Mouse (Mus musculus) limb, embryonic 15.5 days (tissue): Measurements from ENCODE around the gene Abtb2. TPM values are rescaled to one million over a fixed set of nuclear protein-coding genes. Genes with fewer than 3 reads are reported as not detected.
A peak's percentile ranks its signal among the peaks of the same experiment; 100 is the strongest.

Source experiments
- ATAC-seq: fragments of 200-750 bp; cut with Nextera tagmentation; 2 replicates; pipeline ENCODE4 v1.8.0; 2017; ENCODE audit warnings: low read depth, moderate TSS enrichment; ENCODE audit not compliant: insufficient number of reproducible peaks, low FRiP score, low TSS enrichment
- H3K27ac ChIP-seq: fragments of 300-500 bp; sonication (generic); 2 replicates; pipeline ENCODE4 v1.5.1; 2015; ENCODE audit warnings: moderate library complexity, mild to moderate bottlenecking, inconsistent platforms
- H3K27me3 ChIP-seq: fragments of 300-500 bp; sonication (generic); 2 replicates; pipeline ENCODE4 v1.6.1; 2015; ENCODE audit warnings: inconsistent platforms
- H3K36me3 ChIP-seq: fragments of 300-500 bp; sonication (generic); 2 replicates; pipeline ENCODE4 v1.6.1; 2015; ENCODE audit warnings: inconsistent platforms
- H3K4me1 ChIP-seq: fragments of 300-500 bp; sonication (generic); 2 replicates; pipeline ENCODE4 v1.6.1; 2015; ENCODE audit warnings: inconsistent platforms
- H3K4me2 ChIP-seq: fragments of 300-500 bp; sonication (generic); 2 replicates; pipeline ENCODE4 v1.6.1; 2015; ENCODE audit warnings: mild to moderate bottlenecking, inconsistent platforms
- H3K4me3 ChIP-seq: fragments of 300-500 bp; sonication (generic); 2 replicates; pipeline ENCODE4 v1.5.1; 2015; ENCODE audit warnings: mild to moderate bottlenecking, inconsistent platforms
- H3K9ac ChIP-seq: fragments of 300-500 bp; sonication (generic); 2 replicates; pipeline ENCODE4 v1.6.1; 2015; ENCODE audit warnings: inconsistent platforms
- H3K9me3 ChIP-seq: fragments of 300-500 bp; sonication (generic); 2 replicates; pipeline ENCODE4 v1.6.1; 2016; ENCODE audit warnings: inconsistent platforms
- WGBS: fragments of 180-500 bp; shearing (Covaris S2); methylation state at CpG from one replicate; pipeline ENCODE4 v1.1.7; 2015; 5-methylcytosine and 5-hydroxymethylcytosine counted together
- polyA plus RNA-seq: library from polyadenylated mRNA; unstranded; fragments of >200 nt; fragmentation: Nextera tagmentation; extraction: Ambion mirVana; gene quantifications from 2 replicates; pipeline ENCODE4 v1.2.1, GENCODE M21; 2015

Gene Abtb2
- polyA plus RNA-seq, 1 experiment from 2014 or later, result 16.7 TPM

DNA sequence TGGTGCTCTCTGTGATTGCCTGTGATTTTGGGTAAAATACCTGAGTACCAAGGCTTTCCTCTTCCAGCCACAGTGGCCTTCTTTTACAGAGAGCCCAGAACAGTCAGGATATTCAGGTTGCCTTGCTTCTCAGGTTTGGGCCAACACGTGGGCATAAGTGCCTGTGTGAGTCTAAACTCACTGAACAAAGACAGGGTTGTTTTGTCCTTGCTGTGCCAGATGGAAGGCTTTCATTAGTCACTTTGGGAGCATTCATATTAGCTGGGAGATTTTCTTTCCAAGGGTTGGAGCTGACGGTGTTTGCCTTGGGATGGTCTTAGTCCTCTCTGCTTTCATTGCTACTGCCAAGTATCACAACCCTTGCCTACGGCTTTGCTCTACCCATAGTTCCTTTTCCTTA is 20.3 kb downstream of the Abtb2 start:
- 51% methylated on average over 3 of the region's 3 CpGs for WGBS
- peak; percentile 51 for ATAC-seq
- Histone ChIP-seq H3K27me3 (no peaks in the 10 kb centered on the region), H3K4me3 (no peak overlapping the region), H3K4me2 (no peak overlapping the region), H3K36me3 (no peaks in the 10 kb centered on the region), H3K27ac (0 out of 2 replicates have a peak overlapping the region, but pooled peaks have one; percentile 33), H3K4me1 (peaks cover 54% of the 10 kb centered on the region), H3K9me3 (no peaks in the 10 kb centered on the region), H3K9ac (no peak overlapping the region)

DNA sequence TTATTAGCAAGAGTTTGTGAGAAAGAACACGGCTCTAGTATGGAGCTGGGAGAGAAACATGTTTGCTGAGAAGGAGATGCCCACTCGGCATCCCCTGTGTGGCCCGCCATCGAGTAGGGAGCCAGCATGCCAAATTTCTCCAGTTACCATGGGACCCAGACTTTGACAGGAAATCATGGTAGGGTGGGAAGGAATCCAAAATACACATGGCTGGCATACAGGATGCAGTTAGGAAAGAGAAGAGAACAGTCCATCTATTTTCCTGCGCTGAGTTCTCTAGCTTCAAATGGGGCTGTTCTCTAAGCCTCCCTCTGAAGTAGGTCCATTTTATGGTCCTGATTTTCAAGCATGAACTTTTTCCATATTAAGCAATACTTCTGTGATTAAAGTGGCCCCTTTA is 22.7 kb downstream of the Abtb2 start:
- H3K9me3 ChIP-seq, result no peaks in the 10 kb centered on the region
- H3K4me2 ChIP-seq, result peak overlapping the region; percentile 8; the same call in 1 of the 2 replicates
- peak overlapping the region; percentile 88 for H3K27ac ChIP-seq
- no peaks in the 10 kb centered on the region for H3K36me3 ChIP-seq
- H3K27me3 ChIP-seq, result no peaks in the 10 kb centered on the region
- no peak overlapping the region for H3K9ac ChIP-seq
- no peak overlapping the region for H3K4me3 ChIP-seq
- H3K4me1 ChIP-seq, result peaks cover 48% of the 10 kb centered on the region
- ATAC-seq, result peak; percentile 69; the same call in 1 of the 2 replicates
- 49% methylated on average over 5 of the region's 5 CpGs for WGBS

GRCm38 (mm10) chr2:103589400-103589799 is 23.3 kb downstream of the Abtb2 start:
- WGBS, result 41% methylated on average over 4 of the region's 4 CpGs
- H3K4me3 ChIP-seq, result no peak overlapping the region
- no peak overlapping the region for H3K9ac ChIP-seq
- peaks cover 49% of the 10 kb centered on the region for H3K4me1 ChIP-seq
- H3K27ac ChIP-seq, result peak overlapping the region; percentile 88
- ATAC-seq, result 0 out of 2 replicates have a peak, but pooled peaks have one; percentile 53
- no peaks in the 10 kb centered on the region for H3K9me3 ChIP-seq
- H3K4me2 ChIP-seq, result no peak overlapping the region
- no peaks in the 10 kb centered on the region for H3K27me3 ChIP-seq
- no peaks in the 10 kb centered on the region for H3K36me3 ChIP-seq

GRCm38 (mm10) chr2:103590645-103591044 is 24.5 kb downstream of the Abtb2 start:
- Histone ChIP-seq H3K9me3 (no peaks in the 10 kb centered on the region), H3K36me3 (no peaks in the 10 kb centered on the region), H3K27ac (peak overlapping the region; percentile 88), H3K4me3 (no peak overlapping the region), H3K27me3 (no peaks in the 10 kb centered on the region), H3K4me2 (no peak overlapping the region), H3K4me1 (peaks cover 62% of the 10 kb centered on the region), H3K9ac (no peak overlapping the region)
- no peak for ATAC-seq
- WGBS, result 87% methylated on average over 7 of the region's 7 CpGs

- Histone ChIP-seq H3K27ac (0 out of 2 replicates have a peak overlapping the region, but pooled peaks have one; percentile 5), H3K4me1 (peaks cover 69% of the 10 kb centered on the region), H3K36me3 (no peaks in the 10 kb centered on the region), H3K27me3 (no peaks in the 10 kb centered on the region), H3K4me3 (no peak overlapping the region), H3K4me2 (no peak overlapping the region), H3K9ac (no peak overlapping the region), H3K9me3 (no peaks in the 10 kb centered on the region)
- WGBS, result 36% methylated on average over 9 of the region's 9 CpGs
- no peak for ATAC-seq
Measured at GRCm38 (mm10) chr2:103591742-103592590, 25.9 kb downstream of the Abtb2 start.

DNA sequence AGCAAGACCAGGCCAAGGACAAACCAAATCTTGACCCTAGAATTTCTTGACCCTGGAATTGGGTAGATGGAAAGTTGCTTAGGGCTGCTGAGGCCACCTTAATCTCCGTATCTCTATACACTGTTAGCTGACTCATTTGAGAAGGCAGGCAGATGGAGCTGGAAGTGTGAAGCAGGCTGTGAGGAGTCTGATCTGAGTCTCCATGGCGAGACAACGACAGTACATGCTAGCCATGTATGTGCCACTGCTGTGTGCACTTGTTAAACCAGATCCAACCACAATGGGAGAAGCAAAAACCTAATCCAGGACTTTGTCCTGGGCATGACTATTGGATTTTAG is 26.4 kb downstream of the Abtb2 start:
- 57% methylated on average over 3 of the region's 3 CpGs for WGBS
- Histone ChIP-seq H3K4me2 (no peak overlapping the region), H3K9ac (no peak overlapping the region), H3K27me3 (no peaks in the 10 kb centered on the region), H3K4me3 (no peak overlapping the region), H3K4me1 (peaks cover 70% of the 10 kb centered on the region), H3K9me3 (no peaks in the 10 kb centered on the region), H3K27ac (no peak overlapping the region), H3K36me3 (no peaks in the 10 kb centered on the region)
- ATAC-seq, result no peak

DNA sequence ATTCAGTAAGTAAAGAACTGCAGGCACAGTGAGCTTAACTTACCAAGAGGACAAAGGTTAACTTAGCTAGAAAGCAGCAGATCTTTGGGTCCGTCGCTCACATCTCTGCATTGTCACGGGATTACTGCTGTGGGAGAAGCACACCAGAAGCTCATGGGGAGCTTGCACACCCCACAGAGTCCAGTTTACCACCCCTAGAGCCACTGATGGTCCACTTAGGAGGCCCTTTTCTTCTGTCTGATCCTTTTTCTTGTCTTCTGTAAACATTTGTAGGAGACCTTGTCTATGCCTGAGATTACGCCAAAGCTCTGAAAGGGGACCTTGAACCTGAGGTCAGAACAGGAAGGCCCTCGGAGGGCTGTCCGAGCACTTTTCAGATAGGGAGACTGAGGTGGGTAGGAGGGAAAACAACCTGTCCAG is 28.5 kb downstream of the Abtb2 start:
- Histone ChIP-seq H3K9ac (no peak overlapping the region), H3K36me3 (no peaks in the 10 kb centered on the region), H3K9me3 (no peaks in the 10 kb centered on the region), H3K4me2 (no peak overlapping the region), H3K27me3 (no peaks in the 10 kb centered on the region), H3K27ac (no peak overlapping the region), H3K4me3 (no peak overlapping the region), H3K4me1 (peaks cover 59% of the 10 kb centered on the region)
- 88% methylated on average over 6 of the region's 6 CpGs for WGBS
- ATAC-seq, result no peak

DNA sequence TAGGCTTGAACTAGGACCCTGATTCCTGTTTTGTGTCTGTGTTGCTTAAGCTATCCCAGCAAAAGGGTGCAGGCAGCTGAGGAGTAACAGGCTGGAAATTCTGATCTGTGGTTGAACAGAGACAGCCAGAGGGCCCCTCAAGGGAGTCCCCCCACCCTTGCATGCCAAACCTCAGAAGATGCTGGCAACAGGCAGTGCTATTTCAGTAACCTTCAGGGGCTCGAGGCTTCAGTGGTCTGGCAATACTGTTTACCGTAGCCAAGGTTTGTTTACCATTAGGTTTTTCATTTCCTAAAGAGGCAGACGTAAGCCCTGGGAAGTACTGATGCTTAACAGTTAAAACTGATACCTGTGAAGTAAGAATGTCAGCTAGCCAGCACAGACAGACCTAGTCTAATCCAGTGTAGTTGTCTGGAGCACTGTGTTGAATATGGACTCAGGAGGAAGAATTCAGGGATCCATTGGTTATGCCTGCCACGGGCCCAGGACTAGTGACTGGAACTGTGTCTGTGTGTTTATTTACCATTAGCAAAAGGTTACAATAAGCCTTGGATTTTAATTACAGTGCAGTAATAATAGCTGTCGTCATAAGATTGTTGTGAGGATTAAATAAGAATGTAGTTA is 29.0 kb downstream of the Abtb2 start:
- Histone ChIP-seq H3K4me1 (peaks cover 59% of the 10 kb centered on the region), H3K4me3 (no peak overlapping the region), H3K27me3 (no peaks in the 10 kb centered on the region), H3K9me3 (no peaks in the 10 kb centered on the region), H3K27ac (no peak overlapping the region), H3K36me3 (no peaks in the 10 kb centered on the region), H3K9ac (no peak overlapping the region), H3K4me2 (no peak overlapping the region)
- no peak for ATAC-seq
- WGBS, result 39% methylated on average over 5 of the region's 5 CpGs

GRCm38 (mm10) chr2:103599296-103599695 is 33.2 kb downstream of the Abtb2 start:
- Histone ChIP-seq H3K27me3 (no peaks in the 10 kb centered on the region), H3K9ac (no peak overlapping the region), H3K27ac (peak overlapping the region; percentile 76), H3K36me3 (no peaks in the 10 kb centered on the region), H3K9me3 (no peaks in the 10 kb centered on the region), H3K4me3 (no peak overlapping the region), H3K4me2 (no peak overlapping the region), H3K4me1 (peaks cover 61% of the 10 kb centered on the region)
- 49% methylated on average over 1 of the region's 1 CpGs for WGBS
- ATAC-seq, result no peak

- no peaks in the 10 kb centered on the region for H3K36me3 ChIP-seq
- no peaks in the 10 kb centered on the region for H3K9me3 ChIP-seq
- H3K27ac ChIP-seq, result peak overlapping the region; percentile 76
- peak overlapping the region; percentile 4; the same call in 1 of the 2 replicates for H3K4me2 ChIP-seq
- no peak overlapping the region for H3K9ac ChIP-seq
- 22% methylated on average over 8 of the region's 8 CpGs for WGBS
- peaks cover 51% of the 10 kb centered on the region for H3K4me1 ChIP-seq
- H3K27me3 ChIP-seq, result no peaks in the 10 kb centered on the region
- no peak overlapping the region for H3K4me3 ChIP-seq
- ATAC-seq, result peak; percentile 84
Measured at GRCm38 (mm10) chr2:103600165-103600891, 34.2 kb downstream of the Abtb2 start.

- no peaks in the 10 kb centered on the region for H3K27me3 ChIP-seq
- H3K9me3 ChIP-seq, result no peaks in the 10 kb centered on the region
- H3K4me3 ChIP-seq, result no peak overlapping the region
- H3K9ac ChIP-seq, result no peak overlapping the region
- no peak overlapping the region for H3K27ac ChIP-seq
- WGBS, result 35% methylated on average over 1 of the region's 1 CpGs
- peaks cover 43% of the 10 kb centered on the region for H3K4me1 ChIP-seq
- no peak overlapping the region for H3K4me2 ChIP-seq
- H3K36me3 ChIP-seq, result no peaks in the 10 kb centered on the region
- ATAC-seq, result no peak
Measured at GRCm38 (mm10) chr2:103601126-103601525, 35.0 kb downstream of the Abtb2 start.

- Histone ChIP-seq H3K4me2 (no peak overlapping the region), H3K4me3 (no peak overlapping the region), H3K27ac (no peak overlapping the region), H3K4me1 (peaks cover 40% of the 10 kb centered on the region), H3K9me3 (no peaks in the 10 kb centered on the region), H3K36me3 (no peaks in the 10 kb centered on the region), H3K9ac (no peak overlapping the region), H3K27me3 (no peaks in the 10 kb centered on the region)
- WGBS, result 53% methylated on average over 1 of the region's 1 CpGs
- ATAC-seq, result no peak
Measured at GRCm38 (mm10) chr2:103601531-103601930, 35.4 kb downstream of the Abtb2 start.
